Mouse (Mus musculus) olfactory bulb, adult 2 months (tissue): Measurements from ENCODE around the gene Ccp110.

Source experiments
- CTCF ChIP-seq: fragments of 200-500 bp; IDR thresholded peaks from 2 replicates; pipeline ENCODE4 v1.5.1; 2012; ENCODE audit warnings: low read depth, mild to moderate bottlenecking, low read length, moderate library complexity; ENCODE audit not compliant: insufficient read depth
- POLR2A ChIP-seq: fragments of 200-500 bp; IDR thresholded peaks from 2 replicates; pipeline ENCODE4 v1.6.1; 2012; ENCODE audit warnings: mild to moderate bottlenecking, low read depth, low read length, moderate library complexity; ENCODE audit not compliant: insufficient read depth

GRCm38 (mm10) chr7:118766119-118766833, 53.9 kb downstream of the Ccp110 start:
- TF ChIP-seq CTCF = no peak
- TF ChIP-seq POLR2A = no peak
